Mouse (Mus musculus): Measurements from ENCODE around the gene Sox6. TPM values are rescaled to one million over a fixed set of nuclear protein-coding genes. Genes with fewer than 3 reads are reported as not detected.

Sox6 gene
- total RNA-seq (2015; ENCODE audit: low replicate concordance) (1,078 and 1,095 TPM in 2 replicates), total RNA-seq (2017; ENCODE audit: low replicate concordance) (892 and 1,010 TPM in 2 replicates)

DNA sequence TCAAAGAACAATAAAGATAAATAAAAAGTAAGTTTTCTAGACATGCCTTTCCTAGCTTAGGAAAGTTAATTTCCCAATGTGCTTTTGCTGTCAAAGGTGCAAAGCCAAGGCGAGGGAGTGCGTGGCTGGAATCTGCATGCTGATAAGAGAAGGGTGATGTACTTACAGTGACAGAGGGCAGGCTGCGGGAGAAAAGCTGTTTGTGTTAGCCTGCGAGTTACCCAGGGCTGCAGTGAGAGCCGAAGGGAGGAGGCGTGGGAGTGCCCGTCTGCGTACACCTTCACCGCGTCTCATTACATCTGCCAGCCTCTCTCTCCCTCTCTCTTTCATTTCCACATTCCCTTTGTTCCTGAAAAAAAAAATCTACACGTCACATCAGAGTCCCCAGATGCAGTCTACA, at the start of gene Sox6:
TSS of gene Sox6 (minus strand) at position 286 of the 400 bp plus-strand sequence.
- ATAC-seq (replicated peaks; ENCODE audit: low FRiP score, poor library complexity, severe bottlenecking) = no peak

DNA sequence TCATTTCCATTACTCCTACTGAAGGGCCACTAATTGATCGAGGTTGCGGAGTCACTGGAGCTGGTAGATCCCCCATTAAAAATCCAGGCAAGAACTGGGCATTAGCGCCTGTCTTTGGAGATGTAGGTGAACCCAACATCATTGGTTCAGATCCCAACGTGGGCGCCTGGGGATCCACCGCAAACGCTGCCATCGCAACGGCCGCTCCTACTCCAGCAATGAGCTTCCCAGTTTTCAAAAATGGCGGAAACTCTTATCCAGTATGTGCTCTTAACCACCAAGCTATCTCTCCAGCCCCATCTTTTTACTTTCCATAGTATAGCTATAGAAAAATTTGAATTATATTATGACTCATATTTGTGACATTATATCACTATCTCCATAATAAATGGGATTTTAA, 45.8 kb upstream of the Sox6 start, which contains the start of gene Gm4353:
TSS of gene Gm4353 (minus strand) at position 270 of the 400 bp plus-strand sequence.
- ATAC-seq (replicated peaks; ENCODE audit: low FRiP score, poor library complexity, severe bottlenecking) = peak; percentile 89

DNA sequence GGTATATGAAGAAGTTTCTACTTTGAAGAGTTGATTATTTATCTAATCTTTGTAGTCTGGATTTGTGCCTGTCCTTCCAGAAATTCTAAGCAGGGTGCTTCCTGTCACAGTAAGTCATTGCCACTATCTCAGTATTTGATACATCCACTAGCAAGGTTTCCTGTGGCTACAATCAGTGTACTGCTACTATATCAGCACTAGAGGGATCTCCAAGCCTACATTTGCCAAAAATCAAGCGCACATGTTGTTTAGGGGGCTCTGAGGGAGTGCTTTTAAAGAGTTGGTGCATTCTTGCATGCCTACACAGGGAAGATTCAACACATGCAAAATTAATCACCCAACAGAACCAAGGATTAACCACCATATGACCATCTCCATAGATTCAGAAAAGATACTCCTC, 22.1 kb upstream of the Sox6 start:
- ATAC-seq (replicated peaks; ENCODE audit: low FRiP score, poor library complexity, severe bottlenecking) = no peak

DNA sequence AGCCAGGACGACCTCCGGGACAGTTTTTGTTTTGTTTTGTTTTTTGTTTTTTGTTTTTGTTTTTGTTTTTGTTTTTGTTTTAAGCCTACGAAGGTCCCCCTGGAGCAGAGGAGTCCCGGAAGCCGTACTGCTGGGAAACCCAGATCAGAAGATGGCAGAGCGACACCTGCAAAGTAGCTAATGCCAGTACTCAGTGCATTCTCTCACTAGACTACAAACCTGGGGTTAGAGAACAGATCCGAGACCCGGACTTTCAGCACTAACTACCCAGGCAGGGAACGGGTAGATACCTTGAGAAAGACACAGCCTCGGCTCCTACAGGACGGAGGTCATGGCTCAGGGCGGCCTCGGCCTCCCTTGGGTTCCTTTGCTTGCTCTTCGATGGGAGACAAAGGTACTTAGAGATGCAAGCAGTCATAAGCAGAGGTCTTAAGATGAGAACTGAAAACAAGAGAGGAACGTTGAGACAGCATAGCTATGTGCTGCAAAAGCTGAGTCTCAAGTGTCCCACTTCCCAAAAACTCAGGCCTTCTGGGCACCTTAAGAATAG, 1.9 kb upstream of the Sox6 start:
- ATAC-seq (replicated peaks; ENCODE audit: low FRiP score, poor library complexity, severe bottlenecking) = 0 out of 2 replicates have a peak, but pooled peaks have one; percentile 7

DNA sequence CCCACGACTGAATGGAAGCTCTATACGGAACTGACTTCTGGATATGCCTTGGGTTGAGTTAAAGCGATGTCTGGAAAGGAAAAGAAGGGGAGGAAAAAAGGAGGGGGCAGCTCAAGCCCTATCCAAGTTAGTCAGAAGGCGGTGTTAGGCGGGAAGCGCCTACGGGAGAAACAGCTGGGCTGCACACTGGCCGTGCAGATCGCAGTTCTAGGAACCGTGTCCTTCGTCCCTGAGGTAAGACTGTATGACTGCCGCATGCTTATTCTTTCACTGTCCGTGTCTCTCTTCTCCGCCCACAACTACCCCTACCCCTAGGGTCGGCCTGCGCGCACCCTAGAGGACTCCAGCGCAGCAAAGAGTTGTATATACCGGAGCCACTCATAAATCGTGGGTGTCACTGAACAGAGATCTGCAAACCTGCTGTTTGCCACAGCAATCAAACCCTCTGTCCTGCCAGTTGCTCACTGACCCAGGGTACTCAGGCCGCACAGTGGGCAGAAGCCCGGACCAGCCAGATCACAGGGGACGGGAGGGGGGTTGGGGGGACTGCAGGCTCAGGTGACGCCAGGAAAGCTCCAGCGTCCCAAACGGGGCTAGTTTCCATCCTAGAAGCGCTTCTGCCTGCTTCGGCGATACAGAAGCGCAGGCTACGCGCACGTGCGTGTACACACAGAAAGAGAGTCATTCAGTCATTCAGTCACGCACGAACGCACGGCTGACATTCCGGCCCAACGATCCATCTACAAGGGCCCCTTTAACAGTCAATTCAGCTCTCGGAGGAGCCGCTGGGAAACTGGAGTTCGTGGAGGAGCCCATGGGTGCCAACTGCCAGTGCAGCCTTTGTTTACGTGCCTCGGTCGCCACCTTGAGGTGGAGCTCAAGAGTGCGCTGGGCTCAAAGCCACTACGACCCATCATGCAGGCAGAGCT, 1.2 kb upstream of the Sox6 start:
- peak; percentile 93 for ATAC-seq (replicated peaks; ENCODE audit: low FRiP score, poor library complexity, severe bottlenecking)

DNA sequence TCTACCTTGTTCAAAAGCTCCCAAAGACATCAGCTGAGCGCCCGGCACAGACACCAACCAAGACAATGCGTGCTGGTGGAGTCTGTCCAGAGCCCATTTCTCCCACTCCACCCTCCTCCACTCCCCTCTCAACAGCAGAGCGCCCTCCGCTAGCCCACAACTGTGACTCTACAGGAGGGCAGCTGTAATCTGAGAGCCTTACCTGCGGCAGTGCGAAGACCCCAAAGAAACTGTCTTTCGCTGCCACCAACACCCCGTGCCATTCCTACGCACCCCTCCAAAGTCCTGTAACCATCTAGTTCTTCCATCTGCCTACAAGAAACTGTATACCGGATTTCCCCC, 571 bp upstream of the Sox6 start, which contains the start of gene 1110004F10Rik:
TSS of gene 1110004F10Rik (plus strand) at position 202 of the 342 bp plus-strand sequence.
- no peak for ATAC-seq (replicated peaks; ENCODE audit: low FRiP score, poor library complexity, severe bottlenecking)

DNA sequence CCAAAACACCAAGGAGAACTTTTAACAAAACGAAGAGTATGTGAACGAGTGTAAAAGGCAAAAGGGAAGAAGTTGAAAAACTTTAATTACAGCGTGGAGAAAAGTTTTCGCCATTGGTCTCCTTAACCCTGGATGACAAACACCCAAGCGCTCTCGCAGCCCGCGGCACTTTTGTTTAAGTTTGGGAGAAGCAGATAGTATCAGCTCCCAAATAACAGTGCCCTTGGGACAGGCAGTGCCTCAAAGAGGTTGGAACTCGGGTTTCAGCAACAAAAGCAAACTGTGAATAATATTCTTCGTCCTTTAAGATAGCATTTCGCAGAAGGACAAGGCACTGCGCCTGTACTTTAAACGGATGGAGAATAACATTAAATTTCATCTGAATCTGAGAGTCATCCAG, 572 bp downstream of the Sox6 start:
- ATAC-seq (replicated peaks; ENCODE audit: low FRiP score, poor library complexity, severe bottlenecking) = no peak

DNA sequence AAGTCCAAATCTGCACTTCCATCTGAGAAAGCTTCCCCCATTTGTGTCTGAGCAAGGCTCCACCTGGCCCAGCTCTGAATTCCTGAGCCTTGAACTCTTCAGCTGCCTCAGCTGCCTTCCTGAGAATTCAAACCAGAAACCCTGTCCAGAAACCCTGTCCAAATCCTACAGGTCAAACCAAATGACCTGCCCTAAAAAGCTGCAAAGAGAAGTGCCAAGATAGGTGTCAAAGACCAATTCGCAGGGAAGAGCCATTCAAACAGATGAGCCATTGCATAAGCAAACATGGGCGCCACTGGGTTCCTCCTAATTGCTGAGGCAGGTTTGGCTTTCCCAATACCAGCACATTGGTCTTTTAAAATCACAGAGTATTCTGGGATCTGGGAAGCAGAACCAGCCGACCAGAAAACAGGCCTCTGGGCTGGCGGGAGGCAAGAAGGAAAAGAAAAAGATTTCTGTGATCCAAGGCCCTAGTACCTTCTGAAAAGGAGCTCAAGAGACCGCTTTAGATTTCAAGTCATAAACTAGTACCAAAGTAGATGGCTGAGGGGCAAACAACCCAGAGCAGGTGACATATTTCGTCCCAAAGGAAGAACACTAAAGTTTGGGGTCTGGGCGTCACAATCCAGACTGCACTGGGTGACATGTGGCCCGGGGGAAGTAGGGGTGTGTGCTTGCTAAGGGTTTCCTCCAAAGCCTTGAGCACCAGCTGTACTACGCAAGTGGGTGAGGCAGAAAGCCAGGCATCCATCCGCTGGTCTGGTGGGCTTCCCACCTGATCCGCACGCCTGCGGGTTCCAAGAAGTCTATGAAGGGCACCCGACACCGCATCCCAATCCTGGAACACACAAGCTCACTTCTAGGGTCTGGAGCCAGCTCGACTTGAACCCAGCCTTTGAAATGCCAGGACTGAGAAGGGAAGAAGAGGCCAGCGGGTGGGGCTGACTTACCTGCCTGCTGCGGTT, 1.7 kb downstream of the Sox6 start:
- ATAC-seq (replicated peaks; ENCODE audit: low FRiP score, poor library complexity, severe bottlenecking) = no peak

DNA sequence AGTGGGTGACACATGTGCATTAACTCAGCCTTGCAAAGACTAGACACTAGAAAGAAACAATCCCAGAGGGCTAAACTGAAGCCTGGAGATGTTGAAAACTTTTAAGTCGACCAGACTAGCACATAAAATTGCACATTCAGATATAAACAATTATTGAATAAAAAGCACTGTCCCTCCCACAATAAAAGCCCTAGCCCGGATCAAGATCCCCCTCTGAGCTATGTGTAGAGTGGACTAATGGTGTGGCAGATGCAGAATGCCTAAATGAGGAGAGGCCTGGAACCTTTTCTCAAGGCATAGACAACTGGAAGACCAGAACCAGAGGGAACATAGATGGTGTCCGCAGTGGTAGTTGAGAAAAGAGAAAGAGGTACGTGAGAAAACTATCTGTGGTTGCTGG, 3.1 kb downstream of the Sox6 start:
- no peak for ATAC-seq (replicated peaks; ENCODE audit: low FRiP score, poor library complexity, severe bottlenecking)

DNA sequence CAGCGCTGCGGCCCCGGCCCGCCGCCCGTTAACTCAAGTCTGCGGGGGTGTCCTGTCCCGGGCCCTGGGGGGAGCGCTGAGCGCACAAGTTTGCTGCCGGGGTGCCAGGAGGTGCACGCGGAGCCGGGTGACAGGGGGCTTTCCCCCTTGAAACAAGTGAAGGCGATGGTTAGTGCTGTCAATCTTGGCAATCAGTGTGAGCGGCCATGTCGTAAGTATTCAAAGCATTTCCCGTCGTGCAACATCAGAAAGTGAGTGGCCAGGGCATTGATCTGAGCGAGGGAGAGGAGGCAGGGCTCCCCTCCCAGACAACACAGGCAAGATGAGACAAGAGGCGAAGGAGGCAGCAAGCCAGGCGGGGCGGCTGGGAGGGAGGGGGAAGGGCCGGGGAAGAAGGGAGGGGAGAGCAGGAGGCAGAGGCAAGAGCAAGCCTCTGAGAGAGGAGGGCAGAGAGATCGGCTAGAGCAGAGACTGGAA, 4.3 kb downstream of the Sox6 start:
- no peak for ATAC-seq (replicated peaks; ENCODE audit: low FRiP score, poor library complexity, severe bottlenecking)

DNA sequence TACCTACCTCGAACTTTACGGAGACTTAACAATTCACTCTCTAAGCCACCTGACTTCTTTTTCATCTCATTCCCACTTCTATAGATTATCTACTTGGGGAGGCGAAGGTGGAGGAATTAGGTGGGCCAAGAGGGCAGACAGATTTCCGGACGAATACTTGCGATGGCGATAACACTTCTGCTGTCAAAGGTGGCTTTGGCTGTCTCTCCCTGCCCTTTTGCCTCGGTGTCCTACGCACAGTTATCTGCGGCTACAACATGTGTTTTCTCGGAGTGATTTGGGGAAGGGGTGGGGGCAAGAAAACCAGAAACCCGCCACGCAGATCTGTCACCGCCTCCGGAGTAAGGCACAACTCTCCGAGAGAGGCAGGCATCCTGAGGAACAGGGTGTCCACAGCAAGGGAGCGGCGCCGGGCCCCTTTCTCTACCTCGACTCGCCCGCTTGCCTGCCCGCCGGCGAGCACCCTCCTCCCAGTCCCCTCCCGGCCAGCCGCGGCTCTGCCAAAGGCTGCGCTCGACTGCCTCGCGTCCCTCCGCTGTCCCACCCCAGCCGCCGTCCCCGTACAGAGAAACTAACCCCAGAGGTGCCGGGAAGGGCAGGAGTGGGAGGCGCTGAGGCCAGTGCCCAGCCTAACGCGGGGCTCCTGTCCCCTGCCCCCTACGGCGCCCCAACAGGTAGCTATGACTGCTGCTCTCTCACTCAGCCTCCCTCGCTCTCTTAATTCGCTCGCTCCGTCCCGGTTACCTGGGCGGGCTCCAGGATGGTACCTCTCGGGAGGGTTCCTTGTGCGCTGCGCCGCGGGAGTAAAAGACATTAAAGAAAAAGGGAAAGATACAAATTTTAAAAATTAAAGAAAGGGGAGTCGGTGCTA, 5.0 kb downstream of the Sox6 start:
- peak; percentile 20; the same call in 1 of the 2 replicates for ATAC-seq (replicated peaks; ENCODE audit: low FRiP score, poor library complexity, severe bottlenecking)

DNA sequence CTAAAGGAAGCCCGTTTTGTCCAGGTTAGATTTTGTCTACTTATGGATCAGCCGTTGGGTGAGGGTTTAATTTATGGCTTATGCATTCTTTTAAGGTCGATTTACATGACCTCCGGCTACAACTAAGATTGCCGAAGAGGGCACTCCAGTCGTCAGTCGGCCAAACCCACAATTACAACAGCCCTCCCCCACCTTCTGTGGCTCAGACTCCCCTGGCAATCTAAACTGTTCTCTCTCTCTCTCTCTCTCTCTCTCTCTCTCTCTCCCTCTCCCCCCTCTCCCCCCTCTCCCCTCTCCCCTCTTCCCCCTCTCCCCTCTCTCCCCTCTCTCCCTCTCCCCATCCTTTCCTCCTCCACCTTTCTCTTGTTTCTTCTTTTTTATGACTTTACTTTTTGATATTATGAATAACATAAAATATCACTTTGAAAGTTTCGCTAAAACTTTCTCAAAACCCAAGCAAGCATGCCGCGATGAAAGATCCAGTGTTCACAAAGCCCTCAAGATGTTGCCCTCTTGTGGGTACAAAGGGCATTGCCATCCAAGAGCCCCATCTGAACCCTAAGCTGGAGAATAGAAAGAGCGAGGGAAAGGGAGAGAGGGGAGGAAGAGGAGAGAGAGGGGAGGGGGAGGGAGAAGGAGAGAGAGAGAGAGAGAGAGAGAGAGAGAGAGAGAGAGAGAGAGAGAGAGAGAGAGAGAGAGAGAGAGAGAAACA, 5.8 kb downstream of the Sox6 start:
- ATAC-seq (replicated peaks; ENCODE audit: low FRiP score, poor library complexity, severe bottlenecking) = peak; percentile 57

DNA sequence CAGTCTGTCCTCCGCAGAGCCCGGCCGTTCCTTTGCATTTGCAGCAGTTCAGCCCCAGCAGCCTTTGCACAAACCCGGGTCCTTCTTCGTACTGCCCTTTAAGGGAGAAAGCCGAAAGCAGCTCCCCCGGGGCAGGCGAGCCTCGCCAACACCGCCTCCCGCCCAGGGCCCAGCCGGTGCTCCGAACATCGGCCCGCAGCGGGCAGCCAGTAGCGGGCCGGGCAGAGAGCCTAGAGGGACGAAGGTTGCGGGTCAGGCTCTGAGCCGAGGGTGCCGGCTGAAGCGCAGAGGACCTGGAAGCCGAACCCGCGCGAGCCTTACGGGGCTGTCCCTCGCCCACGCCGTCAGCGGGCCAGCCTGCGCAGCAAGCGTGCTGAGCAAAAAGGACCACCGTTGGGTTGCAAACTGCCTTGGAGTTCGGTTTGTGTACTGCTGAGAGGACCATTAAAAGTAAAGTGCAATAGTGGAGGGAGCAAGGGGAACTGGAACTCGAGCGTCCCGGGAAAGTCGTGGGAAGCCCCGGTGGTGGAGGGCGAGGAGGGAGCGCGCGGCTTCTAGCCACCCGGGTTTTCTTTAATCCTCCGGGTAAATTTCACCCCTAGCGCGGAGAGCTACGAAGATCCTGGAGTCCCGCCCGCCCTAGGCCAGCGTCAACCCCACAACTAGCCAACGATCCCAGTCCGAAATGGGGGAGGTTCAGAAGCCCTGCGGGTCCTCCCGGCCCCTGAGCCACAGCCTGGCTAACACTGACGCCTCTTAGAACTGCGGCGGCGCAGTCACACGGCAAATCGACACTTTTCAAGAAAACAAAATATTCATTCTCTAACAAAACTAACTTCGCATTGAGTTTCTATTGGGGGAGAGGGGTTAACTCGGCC, 6.6 kb downstream of the Sox6 start:
- peak; percentile 62 for ATAC-seq (replicated peaks; ENCODE audit: low FRiP score, poor library complexity, severe bottlenecking)

DNA sequence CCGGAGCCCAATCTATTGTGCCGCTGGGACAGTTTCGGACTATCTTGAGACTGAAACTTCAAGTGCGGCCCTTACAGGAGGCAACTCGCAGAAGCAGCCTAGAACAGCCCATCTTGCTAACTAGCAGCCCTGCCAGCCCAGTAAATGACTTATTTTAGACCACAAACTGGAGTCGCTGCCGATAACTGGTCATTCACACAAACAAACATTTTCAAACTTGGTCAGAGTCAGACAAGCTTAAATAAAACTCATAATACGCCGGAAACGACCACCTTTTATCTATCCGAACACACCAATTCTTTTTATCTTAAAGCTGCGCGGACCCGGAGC, 7.2 kb downstream of the Sox6 start:
- no peak for ATAC-seq (replicated peaks; ENCODE audit: low FRiP score, poor library complexity, severe bottlenecking)

DNA sequence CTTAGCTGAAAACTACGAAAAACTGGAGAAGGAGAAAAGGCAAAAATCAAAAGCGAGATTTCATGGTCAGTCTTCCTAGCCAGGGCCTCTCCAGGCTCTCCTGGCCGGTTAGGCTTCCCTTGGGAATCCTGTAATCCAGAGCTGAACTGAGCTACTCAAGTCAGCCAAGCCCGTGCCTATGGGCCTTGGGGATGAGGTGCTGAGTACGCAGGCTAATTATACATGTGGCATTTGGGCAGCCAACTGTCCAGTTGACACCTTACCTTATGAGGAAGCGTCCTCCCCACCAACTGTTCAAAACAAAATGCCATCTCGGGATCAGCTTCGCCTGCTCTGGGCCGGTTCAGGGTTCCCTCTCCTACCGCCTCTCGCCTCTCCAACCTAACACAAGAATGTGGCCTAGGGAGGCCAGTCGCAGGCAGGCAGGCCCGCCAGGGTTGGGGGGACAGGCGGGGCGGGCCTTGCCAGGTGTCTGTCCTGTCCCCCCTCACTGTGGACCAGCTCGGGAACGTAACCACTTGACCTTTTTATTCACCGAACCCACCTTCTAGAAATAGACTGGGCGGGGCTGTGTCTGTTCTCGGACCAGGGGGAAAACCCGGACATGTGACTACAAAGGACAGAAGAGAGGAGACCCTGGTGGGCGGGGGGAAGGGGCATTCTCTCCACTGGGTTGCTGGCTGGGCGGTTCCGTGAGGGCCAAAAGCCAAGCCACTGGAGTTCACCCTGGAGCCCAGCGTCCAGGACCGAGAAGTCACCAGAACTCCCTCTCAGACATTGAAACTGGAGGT, 7.8 kb downstream of the Sox6 start:
- ATAC-seq (replicated peaks; ENCODE audit: low FRiP score, poor library complexity, severe bottlenecking) = no peak

DNA sequence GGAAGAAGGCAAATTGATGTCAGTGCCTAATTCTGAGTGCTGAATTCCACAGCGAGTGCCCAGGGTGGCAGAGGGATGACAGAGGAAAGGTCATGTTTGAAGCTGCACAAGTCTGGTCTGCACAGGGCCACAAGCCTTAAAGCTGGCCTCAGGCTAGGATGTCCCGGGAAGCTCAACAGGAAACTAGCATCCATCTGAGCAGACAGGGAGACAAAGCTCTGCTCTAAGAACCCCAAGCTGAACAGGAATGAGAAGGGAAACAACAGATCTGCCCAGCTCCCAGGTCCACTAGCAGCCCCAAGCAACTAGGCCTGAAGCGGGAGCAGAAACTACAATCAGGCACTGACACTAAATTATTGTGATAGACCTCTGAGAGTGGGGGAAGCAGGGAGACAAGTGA, 8.6 kb downstream of the Sox6 start:
- no peak for ATAC-seq (replicated peaks; ENCODE audit: low FRiP score, poor library complexity, severe bottlenecking)

DNA sequence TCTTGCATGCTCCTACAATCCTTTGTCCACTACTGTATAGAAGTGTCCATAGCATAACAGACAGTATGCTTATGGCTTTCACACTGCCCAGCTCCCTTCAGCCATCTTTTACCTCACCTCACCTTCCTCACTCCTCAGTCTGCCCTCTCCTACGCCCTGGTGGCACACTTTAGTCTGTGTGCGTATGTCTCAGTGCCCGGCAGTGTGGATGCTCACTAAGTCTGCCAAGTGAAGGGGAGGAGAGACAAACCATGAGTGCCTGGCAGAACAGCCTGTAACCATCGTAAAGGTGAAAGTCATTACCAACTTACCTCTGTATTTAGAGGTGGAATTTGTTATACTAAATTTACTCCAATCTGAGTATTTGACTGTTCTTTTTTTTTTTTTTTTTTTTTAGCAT, 35.9 kb downstream of the Sox6 start:
- ATAC-seq (replicated peaks; ENCODE audit: low FRiP score, poor library complexity, severe bottlenecking) = no peak
